Mouse (Mus musculus): ENCODE measurements around the gene Cib3. TPM values are rescaled to one million over a fixed set of nuclear protein-coding genes. Genes with fewer than 3 reads are reported as not detected.

Cib3 gene
- polyA plus RNA-seq (2012; rRNA removed): not detected in 2 replicates

GRCm38 (mm10) chr8:72212751-72213150, at the start of gene Cib3:
Cib3 (minus strand) TSS chr8:72212837.

DNA sequence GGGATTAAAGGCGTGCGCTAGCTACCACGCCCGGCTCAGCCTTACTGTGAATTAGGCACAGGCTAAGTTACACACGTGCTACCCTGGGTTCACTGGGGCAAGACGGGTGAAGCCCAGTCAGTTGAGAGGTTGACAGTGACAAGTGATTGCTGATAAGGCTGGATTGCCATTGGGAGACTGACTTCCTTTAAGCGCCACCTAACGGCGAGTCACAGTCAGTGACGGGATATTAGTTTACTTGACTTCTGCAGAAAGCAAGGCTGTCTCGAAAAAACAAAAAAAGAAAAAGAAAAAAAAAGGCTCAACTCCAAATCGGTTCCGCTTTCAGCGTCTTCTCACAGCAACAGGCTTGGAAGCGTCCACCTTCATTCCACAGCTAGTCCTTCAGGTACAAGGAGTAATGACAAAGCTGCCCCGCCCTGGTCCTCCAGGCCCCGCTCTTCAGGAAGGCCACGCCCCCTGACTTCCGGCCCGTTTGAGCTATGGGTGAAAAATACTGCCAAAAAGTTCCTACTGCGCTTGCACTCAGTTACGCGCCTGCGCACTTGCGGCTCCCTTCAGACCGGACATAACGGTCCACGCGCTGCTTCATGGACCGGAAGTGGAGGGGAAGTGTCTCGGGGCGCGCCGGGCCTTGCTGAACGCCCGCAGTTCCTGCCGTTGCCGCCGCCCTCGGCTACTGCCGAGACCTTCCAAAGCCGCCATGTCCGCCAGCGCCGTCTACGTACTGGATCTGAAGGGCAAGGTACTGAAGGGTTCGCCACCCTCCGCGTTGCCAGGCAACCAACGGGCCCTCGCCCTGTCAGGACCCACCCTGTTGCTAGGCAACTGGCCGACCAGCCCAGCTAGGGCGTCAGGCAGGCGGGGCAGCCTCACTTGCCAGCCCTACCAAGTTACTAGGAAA, 27.1 kb upstream of the Cib3 start, which contains the start of gene Ap1m1:
TSS of gene Ap1m1 (plus strand) at position 520 of the 904 bp plus-strand sequence.

GRCm38 (mm10) chr8:72219541-72220363, 7.1 kb upstream of the Cib3 start, which contains the start of gene Fam32a:
Fam32a (plus strand) TSS chr8:72219730.

GRCm38 (mm10) chr8:72213536-72213935, 899 bp upstream of the Cib3 start, which contains the start of gene Gm11034:
Gm11034 (minus strand) TSS chr8:72213636.

DNA sequence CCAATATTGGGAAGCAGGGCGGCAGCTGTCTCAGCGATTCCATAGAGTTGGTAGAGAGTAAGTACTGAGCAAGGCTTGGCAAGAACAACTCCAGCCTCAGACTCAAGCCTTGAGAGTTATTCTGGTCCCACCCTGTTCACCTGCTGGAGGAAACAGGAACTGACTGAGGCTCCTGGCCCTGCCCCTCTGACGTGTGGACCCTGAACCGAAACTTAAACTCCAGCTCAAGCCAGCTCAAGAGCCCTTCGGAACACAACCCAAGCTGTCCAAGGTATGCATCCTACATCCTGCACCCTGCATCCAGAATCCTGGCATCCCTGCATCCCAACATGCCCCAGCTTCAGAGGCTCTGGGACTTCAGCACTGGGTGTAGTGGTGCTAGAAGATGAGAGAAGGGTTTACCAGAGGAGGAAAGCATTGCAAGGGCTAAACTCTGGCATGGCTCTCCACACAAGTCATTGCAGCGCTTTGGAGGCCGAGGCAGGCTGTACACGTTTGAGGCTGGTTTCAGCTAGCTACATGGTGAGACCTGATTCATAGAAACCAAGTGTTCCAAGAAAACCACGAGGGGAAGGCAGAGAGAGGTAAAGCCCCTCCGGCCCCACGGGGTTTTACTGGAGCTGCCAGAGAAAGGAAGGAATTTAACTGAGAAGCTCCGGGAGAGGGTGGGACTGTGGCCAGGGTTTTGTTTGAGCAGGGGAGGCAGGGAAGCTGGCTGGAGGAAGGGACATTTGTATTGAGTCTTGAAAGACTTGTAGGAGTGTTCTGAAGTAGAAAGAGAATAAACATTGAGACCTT, 23.0 kb downstream of the Cib3 start, which contains the start of gene Hsh2d:
TSS of gene Hsh2d (plus strand) at position 222 of the 798 bp plus-strand sequence.

GRCm38 (mm10) chr8:72160707-72161697, 51.6 kb downstream of the Cib3 start, which contains the start of gene Rab8a:
Rab8a (plus strand) TSS chr8:72161200.

Other genes starting within 250 kb of the Cib3 start
- 0.83 and 1.2 TPM in 2 replicates for gene Cyp4f18, start 203.2 kb downstream of the Cib3 start, polyA plus RNA-seq (2012; rRNA removed)
- not detected in 2 replicates for gene Olfr372, start 171.6 kb downstream of the Cib3 start, polyA plus RNA-seq (2012; rRNA removed)
- not detected in 2 replicates for gene Olfr373, start 129.7 kb downstream of the Cib3 start, polyA plus RNA-seq (2012; rRNA removed)
- gene Olfr374, start 105.8 kb downstream of the Cib3 start, polyA plus RNA-seq (2012; rRNA removed): not detected in 2 replicates
- gene Tpm4, start 77.9 kb downstream of the Cib3 start, polyA plus RNA-seq (2012; rRNA removed): 54.5 and 55.8 TPM in 2 replicates
- gene Rab8a, start 51.6 kb downstream of the Cib3 start, polyA plus RNA-seq (2012; rRNA removed): 59.8 and 60.7 TPM in 2 replicates
- gene Hsh2d, start 23.2 kb downstream of the Cib3 start, polyA plus RNA-seq (2012; rRNA removed): 0.14 and 0.36 TPM in 2 replicates
- not detected in 2 replicates for gene Gm11034, start 799 bp upstream of the Cib3 start, polyA plus RNA-seq (2012; rRNA removed)
- 28.7 and 30.2 TPM in 2 replicates for gene Fam32a, start 6.9 kb upstream of the Cib3 start, polyA plus RNA-seq (2012; rRNA removed)
- 34.5 and 39.2 TPM in 2 replicates for gene Ap1m1, start 27.2 kb upstream of the Cib3 start, polyA plus RNA-seq (2012; rRNA removed)
- gene Gm10282, start 92.4 kb upstream of the Cib3 start, polyA plus RNA-seq (2012; rRNA removed): 7.9 and 8.8 TPM in 2 replicates
- gene Klf2, start 106.2 kb upstream of the Cib3 start, polyA plus RNA-seq (2012; rRNA removed): 3.1 TPM in 2 replicates
- gene Eps15l1, start 208.6 kb upstream of the Cib3 start, polyA plus RNA-seq (2012; rRNA removed): 19.6 and 21.9 TPM in 2 replicates
- 0.27 and 0.30 TPM in 2 replicates for gene Calr3, start 231.0 kb upstream of the Cib3 start, polyA plus RNA-seq (2012; rRNA removed)
- 2.0 and 2.4 TPM in 2 replicates for gene 1700030K09Rik, start 231.0 kb upstream of the Cib3 start, polyA plus RNA-seq (2012; rRNA removed)